8 mouse cellular contexts compared by ENCODE assay signal in genomic region chr19:21571223-21571980, GRCm38 (mm10).
DNase-seq lines count a peak whose midpoint lies in the region; ATAC-seq lines count a peak whose summit lies in the region.

No protein-coding gene starts in this region.

- peak; percentile 90 for DNase-seq in NIH3T3 (ENCODE audit: low read depth)
- peak; percentile 92 to 96 for DNase-seq in cerebellum, postnatal 14 days
- peak; percentile 88 for DNase-seq in gastrocnemius, adult 18-20 months (ENCODE audit: low spot score)
- DNase-seq in layer of hippocampus, postnatal 25 days (ENCODE audit: extremely low spot score in 1 of 2, low spot score in 1 of 2): peak; percentile 67 to 94
- peak; percentile 95 for DNase-seq in lung, postnatal 36 days
- peak; percentile 84 for DNase-seq in retina, embryonic 14.5 days (ENCODE audit: low spot score)
- peak; percentile 65 to 82 for DNase-seq in urinary bladder, adult 18-20 months (ENCODE audit: low spot score in 2 of 2)

- H3K9ac ChIP-seq in hindbrain, embryonic 15.5 days: no peak overlapping the region

- H3K4me3 ChIP-seq in hindbrain, embryonic 15.5 days: no peak overlapping the region

- no peaks in the 10 kb centered on the region for H3K27me3 ChIP-seq in hindbrain, embryonic 15.5 days

- H3K4me1 ChIP-seq in hindbrain, embryonic 15.5 days (replicated peaks): peaks cover 7% of the 10 kb centered on the region; the same call in 1 of the 2 replicates

- H3K27ac ChIP-seq in hindbrain, embryonic 15.5 days (replicated peaks): no peak overlapping the region

- WGBS in hindbrain, embryonic 15.5 days: 43% methylated on average over 16 of the region's 16 CpGs

- ATAC-seq in hindbrain, embryonic 15.5 days (ENCODE audit: low FRiP score, low read depth): peak; percentile 68; the same call in 1 of the 2 replicates

- no peaks in the 10 kb centered on the region for H3K36me3 ChIP-seq in hindbrain, embryonic 15.5 days

- no peak overlapping the region for H3K4me2 ChIP-seq in hindbrain, embryonic 15.5 days

- H3K9me3 ChIP-seq in hindbrain, embryonic 15.5 days: no peaks in the 10 kb centered on the region
